Mouse (Mus musculus): ENCODE results near the gene Actbl2.

The Actbl2 gene

GRCm38 (mm10) chr13:111254713-111255112 is at the start of gene Actbl2:
Actbl2 (plus strand) TSS chr13:111255013.
- no peak for DNase-seq (ENCODE audit: low spot score)

- peak; percentile 13 for DNase-seq (ENCODE audit: low spot score)
Measured at GRCm38 (mm10) chr13:111210649-111211378, 44.0 kb upstream of the Actbl2 start.

- no peak for DNase-seq (ENCODE audit: low spot score)
Measured at GRCm38 (mm10) chr13:111228768-111229167, 26.0 kb upstream of the Actbl2 start.

GRCm38 (mm10) chr13:111229541-111229940 is 25.3 kb upstream of the Actbl2 start:
- no peak for DNase-seq (ENCODE audit: low spot score)

- DNase-seq (ENCODE audit: low spot score), result no peak
Measured at GRCm38 (mm10) chr13:111232416-111232815, 22.4 kb upstream of the Actbl2 start.

- DNase-seq (ENCODE audit: low spot score), result no peak
Measured at GRCm38 (mm10) chr13:111233356-111233755, 21.5 kb upstream of the Actbl2 start.

GRCm38 (mm10) chr13:111234573-111234972 is 20.2 kb upstream of the Actbl2 start:
- no peak for DNase-seq (ENCODE audit: low spot score)

GRCm38 (mm10) chr13:111235719-111236166 is 19.1 kb upstream of the Actbl2 start:
- DNase-seq (ENCODE audit: low spot score), result no peak

- DNase-seq (ENCODE audit: low spot score), result no peak
Measured at GRCm38 (mm10) chr13:111236461-111236864, 18.4 kb upstream of the Actbl2 start.

- no peak for DNase-seq (ENCODE audit: low spot score)
Measured at GRCm38 (mm10) chr13:111237296-111237695, 17.5 kb upstream of the Actbl2 start.

- DNase-seq (ENCODE audit: low spot score), result no peak
Measured at GRCm38 (mm10) chr13:111237865-111238465, 16.8 kb upstream of the Actbl2 start.

GRCm38 (mm10) chr13:111251106-111251505 is 3.7 kb upstream of the Actbl2 start:
- DNase-seq (ENCODE audit: low spot score), result no peak

- no peak for DNase-seq (ENCODE audit: low spot score)
Measured at GRCm38 (mm10) chr13:111251795-111252194, 3.0 kb upstream of the Actbl2 start.

- no peak for DNase-seq (ENCODE audit: low spot score)
Measured at GRCm38 (mm10) chr13:111258016-111258415, 3.2 kb downstream of the Actbl2 start.

- no peak for DNase-seq (ENCODE audit: low spot score)
Measured at GRCm38 (mm10) chr13:111258424-111259092, 3.7 kb downstream of the Actbl2 start.

GRCm38 (mm10) chr13:111259093-111259491 is 4.3 kb downstream of the Actbl2 start:
- no peak for DNase-seq (ENCODE audit: low spot score)

- no peak for DNase-seq (ENCODE audit: low spot score)
Measured at GRCm38 (mm10) chr13:111259711-111260110, 4.9 kb downstream of the Actbl2 start.

- DNase-seq (ENCODE audit: low spot score), result no peak
Measured at GRCm38 (mm10) chr13:111263186-111263585, 8.4 kb downstream of the Actbl2 start.

GRCm38 (mm10) chr13:111263758-111264157 is 8.9 kb downstream of the Actbl2 start:
- DNase-seq (ENCODE audit: low spot score), result no peak

- no peak for DNase-seq (ENCODE audit: low spot score)
Measured at GRCm38 (mm10) chr13:111265231-111266000, 10.6 kb downstream of the Actbl2 start.

- no peak for DNase-seq (ENCODE audit: low spot score)
Measured at GRCm38 (mm10) chr13:111266855-111267254, 12.0 kb downstream of the Actbl2 start.

- DNase-seq (ENCODE audit: low spot score), result no peak
Measured at GRCm38 (mm10) chr13:111268992-111269391, 14.2 kb downstream of the Actbl2 start.
